Mouse (Mus musculus): ENCODE results near the gene Elovl6. TPM values are rescaled to one million over a fixed set of nuclear protein-coding genes. Genes with fewer than 3 reads are reported as not detected.

The Elovl6 gene
- polyA plus RNA-seq, 1 experiment from 2014 or later, result 54.6 TPM

- Histone ChIP-seq H3K27ac (no peak overlapping the region), H3K4me1 (no peaks in the 10 kb centered on the region), H3K4me3 (no peak overlapping the region), H3K27me3 (ENCODE audit: low read depth, poor library complexity, severe bottlenecking) (no peaks in the 10 kb centered on the region), H3K36me3 (peaks cover 39% of the 10 kb centered on the region), H3K9me3 (replicated peaks) (no peaks in the 10 kb centered on the region)
- DNase-seq (ENCODE audit: low spot score), result no peak
- 90% methylated on average over 9 of the region's 9 CpGs for WGBS
These were observed 70.1 kb downstream of the Elovl6 start for GRCm38 (mm10) chr3:129602289-129602688.

- WGBS, result 84% methylated on average over 7 of the region's 7 CpGs
- Histone ChIP-seq H3K27me3 (ENCODE audit: low read depth, poor library complexity, severe bottlenecking) (no peaks in the 10 kb centered on the region), H3K4me1 (no peaks in the 10 kb centered on the region), H3K9me3 (replicated peaks) (no peaks in the 10 kb centered on the region), H3K4me3 (no peak overlapping the region), H3K36me3 (peaks cover 60% of the 10 kb centered on the region), H3K27ac (no peak overlapping the region)
- no peak for DNase-seq (ENCODE audit: low spot score)
These were observed 73.3 kb downstream of the Elovl6 start for GRCm38 (mm10) chr3:129605487-129605886.

- Histone ChIP-seq H3K4me1 (no peaks in the 10 kb centered on the region), H3K9me3 (replicated peaks) (no peaks in the 10 kb centered on the region), H3K36me3 (peaks cover 64% of the 10 kb centered on the region), H3K4me3 (no peak overlapping the region), H3K27ac (no peak overlapping the region), H3K27me3 (ENCODE audit: low read depth, poor library complexity, severe bottlenecking) (no peaks in the 10 kb centered on the region)
- no peak for DNase-seq (ENCODE audit: low spot score)
- WGBS, result 79% methylated on average over 6 of the region's 6 CpGs
These were observed 73.8 kb downstream of the Elovl6 start for GRCm38 (mm10) chr3:129605934-129606333.

- Histone ChIP-seq H3K9me3 (replicated peaks) (no peaks in the 10 kb centered on the region), H3K36me3 (peaks cover 54% of the 10 kb centered on the region), H3K4me3 (no peak overlapping the region), H3K4me1 (peaks cover 10% of the 10 kb centered on the region), H3K27ac (no peak overlapping the region), H3K27me3 (ENCODE audit: low read depth, poor library complexity, severe bottlenecking) (no peaks in the 10 kb centered on the region)
- 92% methylated on average over 8 of the region's 8 CpGs for WGBS
- DNase-seq (ENCODE audit: low spot score), result no peak
These were observed 79.5 kb downstream of the Elovl6 start for GRCm38 (mm10) chr3:129611626-129612025.

GRCm38 (mm10) chr3:129612311-129613097 is 80.3 kb downstream of the Elovl6 start:
- H3K4me3 ChIP-seq, result no peak overlapping the region
- no peak for DNase-seq (ENCODE audit: low spot score)
- H3K36me3 ChIP-seq, result peaks cover 57% of the 10 kb centered on the region
- H3K27ac ChIP-seq, result no peak overlapping the region
- no peaks in the 10 kb centered on the region for H3K9me3 ChIP-seq (replicated peaks)
- 96% methylated on average over 25 of the region's 25 CpGs for WGBS
- no peaks in the 10 kb centered on the region for H3K27me3 ChIP-seq (ENCODE audit: low read depth, poor library complexity, severe bottlenecking)
- H3K4me1 ChIP-seq, result peaks cover 10% of the 10 kb centered on the region

GRCm38 (mm10) chr3:129613756-129614155 is 81.6 kb downstream of the Elovl6 start:
- no peaks in the 10 kb centered on the region for H3K27me3 ChIP-seq (ENCODE audit: low read depth, poor library complexity, severe bottlenecking)
- no peak overlapping the region for H3K27ac ChIP-seq
- peaks cover 10% of the 10 kb centered on the region for H3K4me1 ChIP-seq
- peaks cover 58% of the 10 kb centered on the region for H3K36me3 ChIP-seq
- H3K4me3 ChIP-seq, result no peak overlapping the region
- H3K9me3 ChIP-seq (replicated peaks), result no peaks in the 10 kb centered on the region
- 87% methylated on average over 7 of the region's 7 CpGs for WGBS
- no peak for DNase-seq (ENCODE audit: low spot score)

- no peak overlapping the region for H3K4me3 ChIP-seq
- no peak for DNase-seq (ENCODE audit: low spot score)
- H3K4me1 ChIP-seq, result peaks cover 12% of the 10 kb centered on the region
- H3K27me3 ChIP-seq (ENCODE audit: low read depth, poor library complexity, severe bottlenecking), result no peaks in the 10 kb centered on the region
- H3K27ac ChIP-seq, result no peak overlapping the region
- H3K36me3 ChIP-seq, result peaks cover 54% of the 10 kb centered on the region
- WGBS, result 62% methylated on average over 2 of the region's 2 CpGs
- H3K9me3 ChIP-seq (replicated peaks), result no peaks in the 10 kb centered on the region
These were observed 82.1 kb downstream of the Elovl6 start for GRCm38 (mm10) chr3:129614216-129614615.

- 81% methylated on average over 11 of the region's 11 CpGs for WGBS
- H3K4me1 ChIP-seq, result peaks cover 23% of the 10 kb centered on the region
- H3K4me3 ChIP-seq, result no peak overlapping the region
- peaks cover 51% of the 10 kb centered on the region for H3K36me3 ChIP-seq
- H3K9me3 ChIP-seq (replicated peaks), result no peaks in the 10 kb centered on the region
- no peaks in the 10 kb centered on the region for H3K27me3 ChIP-seq (ENCODE audit: low read depth, poor library complexity, severe bottlenecking)
- no peak for DNase-seq (ENCODE audit: low spot score)
- no peak overlapping the region for H3K27ac ChIP-seq
These were observed 85.3 kb downstream of the Elovl6 start for GRCm38 (mm10) chr3:129617450-129617849.

GRCm38 (mm10) chr3:129619194-129619775 is 87.1 kb downstream of the Elovl6 start:
- no peak overlapping the region for H3K27ac ChIP-seq
- 67% methylated on average over 16 of the region's 16 CpGs for WGBS
- H3K36me3 ChIP-seq, result peaks cover 51% of the 10 kb centered on the region
- no peaks in the 10 kb centered on the region for H3K27me3 ChIP-seq (ENCODE audit: low read depth, poor library complexity, severe bottlenecking)
- no peak overlapping the region for H3K4me3 ChIP-seq
- H3K9me3 ChIP-seq (replicated peaks), result no peaks in the 10 kb centered on the region
- H3K4me1 ChIP-seq, result peaks cover 14% of the 10 kb centered on the region
- DNase-seq (ENCODE audit: low spot score), result no peak

- Histone ChIP-seq H3K27me3 (ENCODE audit: low read depth, poor library complexity, severe bottlenecking) (no peaks in the 10 kb centered on the region), H3K27ac (no peak overlapping the region), H3K4me1 (peaks cover 12% of the 10 kb centered on the region; the same call in 1 of the 2 replicates), H3K36me3 (peaks cover 56% of the 10 kb centered on the region), H3K9me3 (replicated peaks) (no peaks in the 10 kb centered on the region), H3K4me3 (no peak overlapping the region)
- DNase-seq (ENCODE audit: low spot score), result no peak
- WGBS, result 94% methylated on average over 3 of the region's 3 CpGs
These were observed 88.6 kb downstream of the Elovl6 start for GRCm38 (mm10) chr3:129620802-129621201.

- Histone ChIP-seq H3K9me3 (replicated peaks) (no peaks in the 10 kb centered on the region), H3K27me3 (ENCODE audit: low read depth, poor library complexity, severe bottlenecking) (no peaks in the 10 kb centered on the region), H3K4me3 (no peak overlapping the region), H3K4me1 (peaks cover 12% of the 10 kb centered on the region; the same call in 1 of the 2 replicates), H3K27ac (no peak overlapping the region), H3K36me3 (peaks cover 61% of the 10 kb centered on the region)
- WGBS, result 43% methylated on average over 5 of the region's 5 CpGs
- no peak for DNase-seq (ENCODE audit: low spot score)
These were observed 89.1 kb downstream of the Elovl6 start for GRCm38 (mm10) chr3:129621255-129621654.

GRCm38 (mm10) chr3:129622120-129622519 is 90.0 kb downstream of the Elovl6 start:
- Histone ChIP-seq H3K36me3 (peaks cover 56% of the 10 kb centered on the region), H3K4me3 (no peak overlapping the region), H3K4me1 (peaks cover 12% of the 10 kb centered on the region; the same call in 1 of the 2 replicates), H3K9me3 (replicated peaks) (no peaks in the 10 kb centered on the region), H3K27me3 (ENCODE audit: low read depth, poor library complexity, severe bottlenecking) (no peaks in the 10 kb centered on the region), H3K27ac (no peak overlapping the region)
- 78% methylated on average over 9 of the region's 9 CpGs for WGBS
- DNase-seq (ENCODE audit: low spot score), result no peak

GRCm38 (mm10) chr3:129622705-129623104 is 90.5 kb downstream of the Elovl6 start:
- H3K9me3 ChIP-seq (replicated peaks), result no peaks in the 10 kb centered on the region
- H3K27me3 ChIP-seq (ENCODE audit: low read depth, poor library complexity, severe bottlenecking), result no peaks in the 10 kb centered on the region

More at GRCm38 (mm10) chr3:129622705-129623104, 90.5 kb downstream of the Elovl6 start:
- WGBS, result 92% methylated on average over 5 of the region's 5 CpGs
- H3K4me1 ChIP-seq, result peaks cover 12% of the 10 kb centered on the region; the same call in 1 of the 2 replicates
- H3K36me3 ChIP-seq, result peaks cover 56% of the 10 kb centered on the region
- H3K27ac ChIP-seq, result no peak overlapping the region
- H3K4me3 ChIP-seq, result no peak overlapping the region
- DNase-seq (ENCODE audit: low spot score), result no peak
